Mouse (Mus musculus): ENCODE data around the gene Twist2. TPM values are rescaled to one million over a fixed set of nuclear protein-coding genes. Genes with fewer than 3 reads are reported as not detected.

Twist2 gene
- polyA plus RNA-seq, 1 experiment = 3.3 TPM

DNA sequence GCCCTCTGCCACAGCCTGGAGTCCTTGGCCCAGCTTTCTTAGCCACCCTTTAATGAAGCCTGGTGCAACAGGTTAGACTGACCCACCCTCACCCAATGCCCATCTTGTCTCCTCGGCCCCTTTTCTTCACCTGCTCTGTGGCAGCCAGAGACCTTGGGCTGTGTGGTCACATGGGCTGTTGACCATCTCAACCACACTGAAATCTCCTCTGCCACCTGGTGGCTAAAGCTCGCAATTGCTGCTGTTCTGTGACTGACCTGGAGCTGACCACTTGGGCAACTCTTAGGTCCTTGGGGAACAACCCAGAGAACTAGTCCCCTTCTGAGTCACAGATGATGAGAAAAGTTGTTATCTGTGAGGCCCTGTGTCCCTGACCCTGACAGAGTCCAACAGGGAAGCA, 73.4 kb downstream of the Twist2 start:
- H3K36me3 ChIP-seq (ENCODE audit: control insufficient read depth, insufficient read depth, low read length) = no peaks in the 10 kb centered on the region
- H3K4me3 ChIP-seq (ENCODE audit: low read depth, low read length) = no peak overlapping the region
- WGBS = 2% methylated on average over 2 of the region's 2 CpGs
- H3K27me3 ChIP-seq (ENCODE audit: control insufficient read depth, insufficient read depth, low read length) = no peaks in the 10 kb centered on the region
- H3K27ac ChIP-seq (ENCODE audit: insufficient read depth, low read depth, low read length) = no peak overlapping the region
- TF ChIP-seq CTCF (IDR thresholded peaks at IDR 0.05; ENCODE audit: extremely low read depth, insufficient read length, insufficient replicate concordance, low read depth, low read length) (peak; percentile 76; the same call in 1 of the 2 replicates), POLR2A (IDR thresholded peaks at IDR 0.05; ENCODE audit: low read depth, low read length) (no peak)
- H3K4me1 ChIP-seq (ENCODE audit: control insufficient read depth, insufficient read depth, insufficient read length, low read length) = no peaks in the 10 kb centered on the region; the same call in 1 of the 2 replicates

DNA sequence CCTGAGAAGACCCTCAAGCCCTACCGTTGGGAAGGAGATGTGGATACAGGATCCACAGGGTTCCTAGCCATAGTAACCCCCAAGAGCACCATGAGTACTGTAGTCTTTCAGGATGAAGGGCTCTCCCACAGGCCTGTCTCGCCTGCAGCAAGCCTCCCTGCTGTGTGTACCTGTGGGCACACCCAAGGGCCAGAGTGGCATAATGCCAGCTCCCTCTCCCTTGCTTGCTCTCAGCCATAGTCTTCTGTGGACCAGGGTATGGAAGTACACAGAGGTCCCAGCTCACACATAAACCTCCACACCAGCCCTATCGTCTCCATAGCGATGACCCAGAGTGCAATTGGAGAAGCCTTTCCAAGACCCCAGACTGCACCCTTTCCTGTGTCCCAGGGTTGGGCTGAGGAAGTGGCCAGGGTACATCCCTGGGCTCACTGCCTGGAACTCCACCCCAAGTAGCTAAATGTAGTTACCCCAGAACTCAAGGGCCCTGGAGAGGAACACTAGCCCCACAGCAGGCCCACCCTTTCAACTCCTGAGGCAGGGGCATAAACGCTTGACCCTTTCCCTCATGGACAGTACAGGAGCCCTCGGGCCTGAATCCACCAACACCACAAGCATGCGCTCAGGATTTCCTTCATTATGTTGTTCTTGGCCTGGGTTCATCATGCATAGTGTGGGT, 73.9 kb downstream of the Twist2 start:
- no peak overlapping the region for H3K27ac ChIP-seq (ENCODE audit: insufficient read depth, low read depth, low read length)
- no peaks in the 10 kb centered on the region; the same call in 1 of the 2 replicates for H3K4me1 ChIP-seq (ENCODE audit: control insufficient read depth, insufficient read depth, insufficient read length, low read length)
- H3K36me3 ChIP-seq (ENCODE audit: control insufficient read depth, insufficient read depth, low read length) = no peaks in the 10 kb centered on the region
- WGBS = 75% methylated on average over 7 of the region's 7 CpGs
- H3K4me3 ChIP-seq (ENCODE audit: low read depth, low read length) = no peak overlapping the region
- no peaks in the 10 kb centered on the region for H3K27me3 ChIP-seq (ENCODE audit: control insufficient read depth, insufficient read depth, low read length)
- TF ChIP-seq CTCF (IDR thresholded peaks at IDR 0.05; ENCODE audit: extremely low read depth, insufficient read length, insufficient replicate concordance, low read depth, low read length) = no peak

DNA sequence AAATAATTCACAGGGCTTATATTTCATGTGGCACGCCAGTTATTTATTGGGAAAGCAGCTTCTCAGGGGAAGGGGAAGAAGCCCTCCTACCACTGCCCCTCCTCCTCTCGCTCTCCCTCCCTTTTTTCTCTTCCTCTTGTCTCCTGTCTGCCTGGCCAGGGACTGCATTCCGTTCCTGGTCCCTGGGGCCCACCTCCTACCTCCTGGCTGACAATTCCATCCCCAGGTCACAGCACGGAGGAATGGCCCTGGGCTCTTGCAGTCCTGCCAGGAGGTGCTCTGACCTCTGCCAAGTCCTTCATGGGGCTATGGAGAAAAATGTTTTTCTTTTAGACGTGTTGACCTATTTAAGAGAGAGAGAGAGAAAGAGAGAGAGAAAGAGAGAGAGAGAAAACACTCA, 77.4 kb downstream of the Twist2 start:
- WGBS = 51% methylated on average over 5 of the region's 5 CpGs
- Histone ChIP-seq H3K4me1 (ENCODE audit: control insufficient read depth, insufficient read depth, insufficient read length, low read length) (no peaks in the 10 kb centered on the region), H3K27me3 (ENCODE audit: control insufficient read depth, insufficient read depth, low read length) (no peaks in the 10 kb centered on the region), H3K36me3 (ENCODE audit: control insufficient read depth, insufficient read depth, low read length) (no peaks in the 10 kb centered on the region), H3K4me3 (ENCODE audit: low read depth, low read length) (no peak overlapping the region), H3K27ac (ENCODE audit: insufficient read depth, low read depth, low read length) (no peak overlapping the region)
- TF ChIP-seq CTCF (IDR thresholded peaks at IDR 0.05; ENCODE audit: extremely low read depth, insufficient read length, insufficient replicate concordance, low read depth, low read length) = no peak
- TF ChIP-seq POLR2A (IDR thresholded peaks at IDR 0.05; ENCODE audit: low read depth, low read length) = no peak

DNA sequence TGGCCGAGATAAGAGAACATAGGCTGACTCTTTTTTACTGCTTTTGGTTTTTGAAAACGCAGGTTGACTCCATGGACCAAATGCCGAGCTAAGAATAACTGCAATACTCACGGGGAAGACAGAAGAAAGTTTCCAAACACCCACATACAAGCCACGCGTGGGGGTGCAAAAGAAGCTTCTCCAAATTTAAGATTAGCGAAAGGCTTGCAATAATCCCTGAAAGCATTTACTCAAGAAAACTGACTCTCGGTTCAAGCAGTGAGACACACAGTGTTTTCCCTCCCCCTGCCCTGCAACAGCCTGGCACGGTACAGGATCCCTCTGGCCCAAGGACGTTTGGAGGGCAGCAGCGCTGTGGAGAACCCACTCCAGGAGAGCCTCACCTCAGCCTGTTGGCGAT, 78.9 kb downstream of the Twist2 start:
- WGBS = 87% methylated on average over 12 of the region's 12 CpGs
- Histone ChIP-seq H3K27me3 (ENCODE audit: control insufficient read depth, insufficient read depth, low read length) (no peaks in the 10 kb centered on the region), H3K36me3 (ENCODE audit: control insufficient read depth, insufficient read depth, low read length) (no peaks in the 10 kb centered on the region), H3K4me3 (ENCODE audit: low read depth, low read length) (no peak overlapping the region), H3K4me1 (ENCODE audit: control insufficient read depth, insufficient read depth, insufficient read length, low read length) (no peaks in the 10 kb centered on the region), H3K27ac (ENCODE audit: insufficient read depth, low read depth, low read length) (no peak overlapping the region)
- TF ChIP-seq POLR2A (IDR thresholded peaks at IDR 0.05; ENCODE audit: low read depth, low read length) = no peak
- TF ChIP-seq CTCF (IDR thresholded peaks at IDR 0.05; ENCODE audit: extremely low read depth, insufficient read length, insufficient replicate concordance, low read depth, low read length) = no peak

GRCm38 (mm10) chr1:91880899-91881298, 79.6 kb downstream of the Twist2 start:
- no peak for TF ChIP-seq CTCF (IDR thresholded peaks at IDR 0.05; ENCODE audit: extremely low read depth, insufficient read length, insufficient replicate concordance, low read depth, low read length)
- no peak for TF ChIP-seq POLR2A (IDR thresholded peaks at IDR 0.05; ENCODE audit: low read depth, low read length)
- H3K27me3 ChIP-seq (ENCODE audit: control insufficient read depth, insufficient read depth, low read length) = no peaks in the 10 kb centered on the region
- no peaks in the 10 kb centered on the region for H3K36me3 ChIP-seq (ENCODE audit: control insufficient read depth, insufficient read depth, low read length)
- no peak overlapping the region for H3K4me3 ChIP-seq (ENCODE audit: low read depth, low read length)
- 65% methylated on average over 8 of the region's 8 CpGs for WGBS
- no peak overlapping the region for H3K27ac ChIP-seq (ENCODE audit: insufficient read depth, low read depth, low read length)
- H3K4me1 ChIP-seq (ENCODE audit: control insufficient read depth, insufficient read depth, insufficient read length, low read length) = no peaks in the 10 kb centered on the region

DNA sequence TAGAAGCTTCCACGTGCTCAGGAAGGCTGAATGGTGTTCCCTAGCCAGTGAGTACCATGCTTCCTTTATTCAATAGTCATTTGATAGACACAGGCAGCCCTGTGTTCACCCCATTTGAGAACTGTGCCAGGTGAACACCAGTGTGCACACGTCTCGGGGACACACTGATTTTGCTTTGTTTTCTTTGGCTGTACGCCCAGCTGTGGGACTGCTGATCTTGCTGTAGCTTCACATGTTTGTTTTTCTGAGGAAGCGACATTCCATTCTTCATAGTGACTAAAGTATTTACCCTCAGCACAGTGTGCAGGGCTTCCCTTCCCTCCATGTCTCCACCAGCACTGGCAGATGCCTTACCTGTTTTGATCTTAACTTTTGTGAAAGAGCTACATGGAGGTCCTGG, 81.9 kb downstream of the Twist2 start:
- Histone ChIP-seq H3K4me3 (ENCODE audit: low read depth, low read length) (no peak overlapping the region), H3K36me3 (ENCODE audit: control insufficient read depth, insufficient read depth, low read length) (no peaks in the 10 kb centered on the region), H3K27me3 (ENCODE audit: control insufficient read depth, insufficient read depth, low read length) (no peaks in the 10 kb centered on the region), H3K4me1 (ENCODE audit: control insufficient read depth, insufficient read depth, insufficient read length, low read length) (no peaks in the 10 kb centered on the region), H3K27ac (ENCODE audit: insufficient read depth, low read depth, low read length) (no peak overlapping the region)
- WGBS = 18% methylated on average over 5 of the region's 5 CpGs
- TF ChIP-seq POLR2A (IDR thresholded peaks at IDR 0.05; ENCODE audit: low read depth, low read length) = no peak
- TF ChIP-seq CTCF (IDR thresholded peaks at IDR 0.05; ENCODE audit: extremely low read depth, insufficient read length, insufficient replicate concordance, low read depth, low read length) = no peak

- no peak for TF ChIP-seq CTCF (IDR thresholded peaks at IDR 0.05; ENCODE audit: extremely low read depth, insufficient read length, insufficient replicate concordance, low read depth, low read length)
- no peak for TF ChIP-seq POLR2A (IDR thresholded peaks at IDR 0.05; ENCODE audit: low read depth, low read length)
- Histone ChIP-seq H3K36me3 (ENCODE audit: control insufficient read depth, insufficient read depth, low read length) (no peaks in the 10 kb centered on the region), H3K4me1 (ENCODE audit: control insufficient read depth, insufficient read depth, insufficient read length, low read length) (peaks cover 10% of the 10 kb centered on the region; the same call in 1 of the 2 replicates), H3K27ac (ENCODE audit: insufficient read depth, low read depth, low read length) (no peak overlapping the region), H3K4me3 (ENCODE audit: low read depth, low read length) (no peak overlapping the region), H3K27me3 (ENCODE audit: control insufficient read depth, insufficient read depth, low read length) (no peaks in the 10 kb centered on the region)
- WGBS = 55% methylated on average over 11 of the region's 11 CpGs
Observed at GRCm38 (mm10) chr1:91893598-91893997, 92.3 kb downstream of the Twist2 start.
